Mouse (Mus musculus) G1E (cell line): ENCODE results near the gene Man1b1.

ENCODE experiments used
- CTCF ChIP-seq: IDR thresholded peaks from 2 replicates; pipeline ENCODE4 v1.5.1; 2012; ENCODE audit warnings: low read depth, low read length, inconsistent platforms, mixed read lengths
- GATA1 ChIP-seq: IDR thresholded peaks from 2 replicates; pipeline ENCODE4 v1.6.1; 2012; ENCODE audit warnings: borderline replicate concordance, low read length, inconsistent platforms, mixed read lengths
- TAL1 ChIP-seq: conservative IDR thresholded peaks from 2 replicates; pipeline ENCODE4 v1.6.1; 2012; ENCODE audit warnings: low read depth, low read length, inconsistent platforms, mixed read lengths

DNA sequence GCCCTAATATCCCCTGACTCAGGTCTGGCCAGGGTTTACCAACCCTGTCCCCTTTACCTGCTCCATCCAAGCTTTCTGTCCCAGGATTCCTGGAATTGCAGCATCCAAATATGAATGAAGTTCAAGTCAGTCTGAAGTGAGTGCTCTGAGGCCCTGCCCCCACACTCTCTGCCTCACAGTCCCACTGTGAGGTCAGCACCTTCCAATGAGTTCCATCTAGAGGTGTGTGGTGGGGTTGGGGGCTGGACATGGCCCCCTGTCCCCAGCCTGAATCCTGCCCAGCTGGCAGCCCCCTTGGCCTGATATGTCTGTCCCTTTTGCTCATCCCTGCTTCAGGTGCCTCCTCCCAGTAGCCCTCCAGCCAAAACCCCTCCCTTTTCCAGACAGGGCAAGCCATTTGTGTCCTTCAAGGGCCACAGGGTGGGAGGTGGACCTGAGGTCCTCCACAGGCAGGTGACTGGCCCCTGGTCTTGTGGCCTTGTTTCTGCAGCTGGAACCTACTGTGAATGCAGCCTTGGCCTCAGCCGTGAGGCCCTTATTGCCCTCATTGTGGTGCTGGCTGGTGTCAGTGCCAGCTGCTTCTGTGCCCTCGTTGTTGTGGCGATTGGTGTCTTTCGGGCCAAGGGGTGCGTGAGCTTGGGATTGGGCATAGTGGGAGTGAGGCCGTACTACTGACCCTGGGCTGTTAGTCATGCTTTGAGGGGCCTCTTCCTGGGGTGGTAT, 44.0 kb upstream of the Man1b1 start, which contains the start of gene Tmem210:
- TF ChIP-seq CTCF, result no peak
- TF ChIP-seq GATA1, result no peak
- TF ChIP-seq TAL1, result no peak
